Mouse (Mus musculus) C2C12 (cell line): ENCODE measurements at regions not wholly inside any gene's neighbourhood (a gene's known extent, or its start where the extent isn't known, plus 50 kb on each side); places are given as distances from the start of the nearest gene placed in this dataset.

Experiments
- CEBPB ChIP-seq: IDR thresholded peaks from one replicate; pipeline ENCODE4 v1.6.1; 2011; ENCODE audit warnings: low read depth, mild to moderate bottlenecking, control low read depth, moderate library complexity
- CTCF ChIP-seq: IDR thresholded peaks from one replicate; pipeline ENCODE4 v1.5.1; 2011; ENCODE audit not compliant: control insufficient read depth, insufficient read depth, insufficient read length
- FOSL1 ChIP-seq: IDR thresholded peaks from one replicate; pipeline ENCODE4 v1.8.0; 2011; ENCODE audit warnings: mild to moderate bottlenecking, low read length; ENCODE audit not compliant: poor library complexity, insufficient read depth, severe bottlenecking
- MYOD1 ChIP-seq: IDR thresholded peaks from one replicate; pipeline ENCODE4 v1.6.1; 2011; ENCODE audit warnings: low read depth; ENCODE audit not compliant: control insufficient read depth, insufficient read length
- MYOG ChIP-seq: IDR thresholded peaks from one replicate; pipeline ENCODE4 v1.6.1; 2011; ENCODE audit not compliant: control insufficient read depth, insufficient read length; ENCODE audit errors: extremely low read depth
- USF1 ChIP-seq: IDR thresholded peaks from one replicate; pipeline ENCODE4 v1.6.1; 2011; ENCODE audit warnings: low read depth, mild to moderate bottlenecking, control low read depth, moderate library complexity

GRCm38 (mm10) chr13:71247241-71247640, 405.6 kb upstream of the Adamts16 start:
- TF ChIP-seq CTCF (no peak), USF1 (no peak), MYOG (no peak), CEBPB (no peak), MYOD1 (no peak), FOSL1 (no peak)
